ENCODE assay signal across 15 mouse cellular contexts in genomic region chr19:37777961-37778360, GRCm38 (mm10).
DNase-seq lines count a peak whose midpoint lies in the region; ATAC-seq lines count a peak whose summit lies in the region.
"Had no signal": no experiment of that assay in that cellular context is flagged by ENCODE, and none has a peak within 500 bp of the region (broad histone marks: within the 10 kb centered on the region; RNA-seq: fewer than 3 reads in every experiment).

No protein-coding gene starts in this region.

- H3K27ac ChIP-seq in forebrain, embryonic 15.5 days (replicated peaks), result no peak overlapping the region
- no peak overlapping the region for H3K27ac ChIP-seq in forebrain, embryonic 11.5 days (ENCODE audit: low read depth, low read length)
- no peak overlapping the region for H3K27ac ChIP-seq in embryonic facial prominence, embryonic 14.5 days (replicated peaks; ENCODE audit: low read depth, low read length)
- H3K27ac ChIP-seq: left cerebral cortex, adult 2 months had no signal

- 0 out of 2 replicates have a peak, but pooled peaks have one; percentile 55 for ATAC-seq in forebrain, embryonic 15.5 days (replicated peaks)
- no peak for ATAC-seq in forebrain, embryonic 11.5 days (replicated peaks; ENCODE audit: low FRiP score)
- ATAC-seq in embryonic facial prominence, embryonic 14.5 days (ENCODE audit: low read depth), result peak; percentile 44; the same call in 1 of the 2 replicates

- no peak overlapping the region for H3K4me3 ChIP-seq in forebrain, embryonic 15.5 days
- H3K4me3 ChIP-seq in forebrain, embryonic 11.5 days (ENCODE audit: low read depth, low read length), result no peak overlapping the region
- no peak overlapping the region for H3K4me3 ChIP-seq in embryonic facial prominence, embryonic 14.5 days (ENCODE audit: low read depth, low read length)
- H3K4me3 ChIP-seq: left cerebral cortex, adult 2 months; megakaryocyte, embryonic 14.5 days had no signal

- no peak overlapping the region for H3K9ac ChIP-seq in forebrain, embryonic 15.5 days (replicated peaks)
- no peak overlapping the region for H3K9ac ChIP-seq in forebrain, embryonic 11.5 days (ENCODE audit: low read length)
- no peak overlapping the region for H3K9ac ChIP-seq in embryonic facial prominence, embryonic 14.5 days (ENCODE audit: low read depth, low read length)

- no peak overlapping the region for H3K4me2 ChIP-seq in forebrain, embryonic 15.5 days (replicated peaks)
- no peak overlapping the region for H3K4me2 ChIP-seq in forebrain, embryonic 11.5 days (ENCODE audit: low read depth, low read length, severe bottlenecking)
- no peak overlapping the region for H3K4me2 ChIP-seq in embryonic facial prominence, embryonic 14.5 days (ENCODE audit: low read depth, low read length)

- no peaks in the 10 kb centered on the region for H3K27me3 ChIP-seq in forebrain, embryonic 15.5 days
- H3K27me3 ChIP-seq in forebrain, embryonic 11.5 days (ENCODE audit: control insufficient read depth, insufficient read depth, low read length), result no peaks in the 10 kb centered on the region
- no peaks in the 10 kb centered on the region for H3K27me3 ChIP-seq in embryonic facial prominence, embryonic 14.5 days (replicated peaks; ENCODE audit: control insufficient read depth, insufficient read depth, low read length)

- H3K9me3 ChIP-seq in forebrain, embryonic 15.5 days, result no peaks in the 10 kb centered on the region
- H3K9me3 ChIP-seq in forebrain, embryonic 11.5 days (ENCODE audit: control insufficient read depth, low read length), result no peaks in the 10 kb centered on the region
- H3K9me3 ChIP-seq in embryonic facial prominence, embryonic 14.5 days (ENCODE audit: control insufficient read depth, low read length), result no peaks in the 10 kb centered on the region
- H3K9me3 ChIP-seq: G1E; megakaryocyte, embryonic 14.5 days had no signal

- H3K36me3 ChIP-seq in forebrain, embryonic 15.5 days, result no peaks in the 10 kb centered on the region
- H3K36me3 ChIP-seq in forebrain, embryonic 11.5 days (ENCODE audit: control insufficient read depth, insufficient read depth, low read length), result no peaks in the 10 kb centered on the region
- H3K36me3 ChIP-seq in embryonic facial prominence, embryonic 14.5 days (ENCODE audit: control insufficient read depth, insufficient read depth, low read length), result no peaks in the 10 kb centered on the region
- H3K36me3 ChIP-seq: G1E had no signal

- intact Hi-C loops in left cerebral cortex, postnatal 4 days (cut with DNase I), result no loop called here
- intact Hi-C loops in left cerebral cortex, postnatal 25 days (cut with DNase I), result no loop called here

- H3K4me1 ChIP-seq in forebrain, embryonic 15.5 days, result peaks cover 5% of the 10 kb centered on the region
- no peaks in the 10 kb centered on the region for H3K4me1 ChIP-seq in forebrain, embryonic 11.5 days (replicated peaks; ENCODE audit: control insufficient read depth, insufficient read depth, low read length)
- no peaks in the 10 kb centered on the region for H3K4me1 ChIP-seq in embryonic facial prominence, embryonic 14.5 days (ENCODE audit: control insufficient read depth, insufficient read depth, low read length)
- H3K4me1 ChIP-seq: megakaryocyte, embryonic 14.5 days had no signal

- WGBS in forebrain, embryonic 15.5 days, result 15% methylated on average over 6 of the region's 6 CpGs
- WGBS in forebrain, embryonic 11.5 days, result 62% methylated on average over 6 of the region's 6 CpGs
- WGBS in embryonic facial prominence, embryonic 14.5 days, result 59% methylated on average over 6 of the region's 6 CpGs

- no peak for DNase-seq in forebrain, embryonic 11.5 days (ENCODE audit: low spot score)
- DNase-seq in left cerebral cortex, postnatal 4 days, result peak; percentile 57
- no peak for DNase-seq in left cerebral cortex, adult 18-20 months (ENCODE audit: low spot score in 2 of 2)
- peak; percentile 55 for DNase-seq in embryonic facial prominence, embryonic 14.5 days (ENCODE audit: low spot score)
- peak; percentile 34 to 54 for DNase-seq in lung, postnatal 4 days
- DNase-seq in right cerebral cortex, adult 18-20 months, result no peak
- no peak for DNase-seq in left cerebral cortex, postnatal 25 days (ENCODE audit: low spot score in 2 of 2)
- DNase-seq: adrenal gland, adult 2 months; B cell, adult 2 months; kidney, postnatal 36 days; thymus, adult 2 months had no signal

Comparison
In these comparisons a context has a peak if more than half of its experiments do, and no peak if none do; other contexts are left out.
1. DNase-seq: peak in left cerebral cortex, postnatal 4 days (single experiment), embryonic facial prominence, embryonic 14.5 days (single experiment) and lung, postnatal 4 days (2 of 2); none in forebrain, embryonic 11.5 days (single experiment), left cerebral cortex, adult 18-20 months (0 of 2), right cerebral cortex, adult 18-20 months (single experiment) and left cerebral cortex, postnatal 25 days (0 of 2).